Mouse (Mus musculus) CD4-positive naive resting alpha-beta T cell, adult 76 days (primary cell): ENCODE results near the gene Ms4a15. TPM values are rescaled to one million over a fixed set of nuclear protein-coding genes. Genes with fewer than 3 reads are reported as not detected.

Experiments
- total RNA-seq: library from RNA; stranded (reverse); gene quantifications from one replicate; pipeline ENCODE4 v1.2.4, GENCODE M21; 2023

The Ms4a15 gene
- total RNA-seq: not detected

GRCm38 (mm10) chr19:10993150-10993549, at the start of gene Ms4a15:
TSS of gene Ms4a15 (minus strand) at chr19:10993250.

GRCm38 (mm10) chr19:11017891-11018290, 24.8 kb upstream of the Ms4a15 start, which contains the start of gene Ms4a18:
TSS of gene Ms4a18 (minus strand) at chr19:11018031.

GRCm38 (mm10) chr19:10974238-10974865, 18.7 kb downstream of the Ms4a15 start, which contains the start of gene Ms4a10:
TSS of gene Ms4a10 (minus strand) at chr19:10974670.

GRCm38 (mm10) chr19:10949112-10949511, 43.9 kb downstream of the Ms4a15 start, which contains the start of gene Ccdc86:
TSS of gene Ccdc86 (minus strand) at chr19:10949266.

GRCm38 (mm10) chr19:10937110-10937563, 55.9 kb downstream of the Ms4a15 start, which contains the start of gene Ptgdr2:
TSS of gene Ptgdr2 (plus strand) at chr19:10937160.

Other genes starting within 250 kb of the Ms4a15 start
- 312 TPM for gene Cd6, start 163.2 kb downstream of the Ms4a15 start, total RNA-seq
- 4.9 TPM for gene Slc15a3, start 153.5 kb downstream of the Ms4a15 start, total RNA-seq
- 0.15 TPM for gene Tmem132a, start 123.3 kb downstream of the Ms4a15 start, total RNA-seq
- 24.1 TPM for gene Tmem109, start 111.2 kb downstream of the Ms4a15 start, total RNA-seq
- gene Prpf19, start 98.0 kb downstream of the Ms4a15 start, total RNA-seq: 111 TPM
- gene Zp1, start 72.6 kb downstream of the Ms4a15 start, total RNA-seq: not detected
- not detected for gene Ptgdr2, start 56.1 kb downstream of the Ms4a15 start, total RNA-seq
- gene Ccdc86, start 44.0 kb downstream of the Ms4a15 start, total RNA-seq: 22.2 TPM
- gene Ms4a10, start 18.6 kb downstream of the Ms4a15 start, total RNA-seq: not detected
- not detected for gene Ms4a18, start 24.8 kb upstream of the Ms4a15 start, total RNA-seq
- 0.50 TPM for gene Ms4a8a, start 87.9 kb upstream of the Ms4a15 start, total RNA-seq
- gene 1700017D01Rik, start 137.6 kb upstream of the Ms4a15 start, total RNA-seq: not detected
- gene 1700025F22Rik, start 172.1 kb upstream of the Ms4a15 start, total RNA-seq: not detected
- gene Ms4a13, start 203.5 kb upstream of the Ms4a15 start, total RNA-seq: not detected
- gene Ms4a12, start 239.2 kb upstream of the Ms4a15 start, total RNA-seq: not detected